Mouse (Mus musculus): ENCODE results near the gene Ube2f.

DNA sequence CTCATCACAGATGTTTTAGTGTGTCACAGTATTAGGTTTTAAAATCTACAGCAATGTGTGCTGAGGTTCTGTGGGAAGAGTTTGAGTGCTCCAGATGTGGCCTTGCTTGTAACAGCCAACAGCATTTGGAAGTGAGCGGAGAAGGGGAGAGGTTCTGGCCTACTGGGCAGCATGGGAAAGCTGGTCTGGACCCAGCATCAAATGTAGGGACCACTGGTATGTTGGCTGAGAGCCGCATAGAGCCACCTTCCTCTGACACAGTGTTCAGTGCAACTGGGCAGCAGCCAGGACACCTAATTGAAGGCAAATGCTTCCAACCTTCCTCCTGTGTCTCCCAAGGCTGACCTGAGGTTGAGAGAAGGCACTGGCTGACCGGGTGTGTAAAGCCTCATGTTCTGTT is 51.9 kb downstream of the Ube2f start:
- TF ChIP-seq CTCF (IDR thresholded peaks at IDR 0.05; ENCODE audit: extremely low read depth, insufficient read length, insufficient replicate concordance, low read depth, low read length) (no peak), POLR2A (IDR thresholded peaks at IDR 0.05; ENCODE audit: low read depth, low read length) (no peak)

Data from small intestine, adult 2 months (tissue).